Mouse (Mus musculus) ES-E14 (cell line): ENCODE results near the gene Oxct1. TPM values are rescaled to one million over a fixed set of nuclear protein-coding genes. Genes with fewer than 3 reads are reported as not detected.

Experiments
- DNase-seq: peaks from one replicate; pipeline ENCODE4 v3.0.0-alpha.2; 2013; ENCODE audit warnings: low read depth, low spot score
- H3K27ac ChIP-seq: 2 replicates; pipeline ENCODE4 v1.5.1; 2012; ENCODE audit warnings: low read depth, mild to moderate bottlenecking, low read length, moderate library complexity, mixed read lengths; ENCODE audit not compliant: poor library complexity, insufficient read depth, severe bottlenecking
- H3K36me3 ChIP-seq: 2 replicates; pipeline ENCODE4 v1.6.1; 2012; ENCODE audit warnings: mild to moderate bottlenecking, low read length, moderate library complexity, mixed read lengths; ENCODE audit not compliant: control insufficient read depth, poor library complexity, insufficient read depth, severe bottlenecking
- H3K4me1 ChIP-seq, 2 experiments: fragments of 150-350 bp in 1 of 2; sonication (generic) in 1 of 2; 2 replicates each; pipeline ENCODE4 v1.6.1; 2012; ENCODE audit warnings: low read length in 2 of 2, mild to moderate bottlenecking in 1 of 2, mixed read lengths in 1 of 2; ENCODE audit not compliant: control insufficient read depth in 2 of 2, insufficient read depth in 2 of 2, poor library complexity in 1 of 2
- H3K4me3 ChIP-seq, 2 experiments: fragments of 150-350 bp in 1 of 2; sonication (generic) in 1 of 2; 2 replicates each; pipeline ENCODE4 v1.5.1; 2012; ENCODE audit warnings: low read length in 2 of 2, low read depth in 1 of 2, mild to moderate bottlenecking in 1 of 2, mixed read lengths in 1 of 2; ENCODE audit not compliant: insufficient read depth in 1 of 2, poor library complexity in 1 of 2, severe bottlenecking in 1 of 2
- H3K9ac ChIP-seq: 2 replicates; pipeline ENCODE4 v1.6.1; 2012; ENCODE audit warnings: low read depth, mild to moderate bottlenecking, low read length, mixed read lengths; ENCODE audit not compliant: poor library complexity, insufficient read depth, severe bottlenecking
- H3K9me3 ChIP-seq: fragments of 150-350 bp; sonication (generic); 2 replicates; pipeline ENCODE4 v1.6.1; 2012; ENCODE audit warnings: low read depth, mild to moderate bottlenecking, low read length; ENCODE audit not compliant: control insufficient read depth, insufficient read depth
- CHD2 ChIP-seq: IDR thresholded peaks from 2 replicates; pipeline ENCODE4 v1.6.1; 2014; ENCODE audit warnings: mild to moderate bottlenecking, low read depth, low read length, inconsistent platforms
- HCFC1 ChIP-seq: IDR thresholded peaks from 2 replicates; pipeline ENCODE4 v1.6.1; 2012; ENCODE audit warnings: low read length, inconsistent platforms, borderline replicate concordance; ENCODE audit not compliant: insufficient read depth
- MAFK ChIP-seq: IDR thresholded peaks from 2 replicates; pipeline ENCODE4 v1.6.1; 2014; ENCODE audit warnings: mild to moderate bottlenecking, low read depth, low read length, inconsistent platforms; ENCODE audit not compliant: insufficient read depth
- ZC3H11A ChIP-seq: IDR thresholded peaks from 2 replicates; pipeline ENCODE4 v1.6.1; 2012; ENCODE audit warnings: low read depth, mild to moderate bottlenecking, inconsistent platforms, low read length, borderline replicate concordance
- ZNF384 ChIP-seq: IDR thresholded peaks from 2 replicates; pipeline ENCODE4 v1.6.1; 2012; ENCODE audit warnings: low read depth, low read length, inconsistent platforms
- in situ Hi-C, 2 experiments: fragments of 600-800 bp; cut with MboI; formaldehyde crosslinking; loops; one replicate each; pipeline ENCODE4 v1.15.1; 2025; ENCODE audit warnings: low sequenced_read_pairs in 2 of 2, inconsistent platforms in 1 of 2; ENCODE audit not compliant: unreplicated experiment in 2 of 2
- total RNA-seq: library from RNA; depleted of rRNA; stranded (reverse); fragments of 300-350 nt; gene quantifications from 2 replicates; pipeline ENCODE4 v1.2.3, GENCODE M21; 2012

Gene Oxct1
- total RNA-seq, 1 experiment: 53.4 TPM

- in situ Hi-C loops: no loop called here
- Histone ChIP-seq H3K36me3 (no peaks in the 10 kb centered on the region), H3K27ac (no peak overlapping the region), H3K9ac (no peak overlapping the region), H3K9me3 (no peaks in the 10 kb centered on the region), H3K4me3 (no peak overlapping the region), H3K4me1 (peaks cover 0 to under 1% of the 10 kb centered on the region in 2 experiments; a peak in 1 of 4 replicates)
- DNase-seq: no peak
- TF ChIP-seq MAFK: no peak
- TF ChIP-seq HCFC1: no peak
- TF ChIP-seq CHD2: no peak
- no peak for TF ChIP-seq ZC3H11A
- no peak for TF ChIP-seq ZNF384
These were observed 7.2 kb downstream of the Oxct1 start for GRCm38 (mm10) chr15:4033168-4034004.

- no peak overlapping the region; the same call in 1 of the 2 replicates for H3K27ac ChIP-seq
- no peak overlapping the region for H3K9ac ChIP-seq
- H3K9me3 ChIP-seq: no peaks in the 10 kb centered on the region
- H3K36me3 ChIP-seq: peaks cover 2% of the 10 kb centered on the region; the same call in 1 of the 2 replicates
- no peak for TF ChIP-seq ZC3H11A
- no peak for TF ChIP-seq MAFK
- TF ChIP-seq ZNF384: no peak
- TF ChIP-seq CHD2: no peak
- TF ChIP-seq HCFC1: no peak
- in situ Hi-C loops: no loop called here
- no peak for DNase-seq
- no peak overlapping the region for H3K4me3 ChIP-seq
- H3K4me1 ChIP-seq: no peaks in the 10 kb centered on the region
These were observed 16.2 kb downstream of the Oxct1 start for GRCm38 (mm10) chr15:4042423-4042822.

- DNase-seq: no peak
- no peak overlapping the region for H3K27ac ChIP-seq
- H3K36me3 ChIP-seq: peaks cover 2% of the 10 kb centered on the region; the same call in 1 of the 2 replicates
- TF ChIP-seq MAFK: no peak
- in situ Hi-C loops: no loop called here
- no peak overlapping the region for H3K9ac ChIP-seq
- no peaks in the 10 kb centered on the region for H3K9me3 ChIP-seq
- no peak overlapping the region for H3K4me3 ChIP-seq
- H3K4me1 ChIP-seq: no peaks in the 10 kb centered on the region
These were observed 16.9 kb downstream of the Oxct1 start for GRCm38 (mm10) chr15:4043032-4043471.

GRCm38 (mm10) chr15:4056627-4057026, 30.4 kb downstream of the Oxct1 start:
- Histone ChIP-seq H3K36me3 (peaks cover 11% of the 10 kb centered on the region; the same call in 1 of the 2 replicates), H3K9me3 (no peaks in the 10 kb centered on the region), H3K9ac (no peak overlapping the region), H3K4me3 (no peak overlapping the region), H3K4me1 (no peaks in the 10 kb centered on the region), H3K27ac (no peak overlapping the region)
- no peak for TF ChIP-seq HCFC1
- TF ChIP-seq ZNF384: no peak
- no peak for TF ChIP-seq CHD2
- TF ChIP-seq ZC3H11A: no peak
- TF ChIP-seq MAFK: no peak
- in situ Hi-C loops: no loop called here
- DNase-seq: no peak

GRCm38 (mm10) chr15:4063574-4063973, 37.4 kb downstream of the Oxct1 start:
- no peak for DNase-seq
- H3K36me3 ChIP-seq: peaks cover 2% of the 10 kb centered on the region; the same call in 1 of the 2 replicates
- H3K4me1 ChIP-seq: no peaks in the 10 kb centered on the region
- in situ Hi-C loops: no loop called here
- no peak overlapping the region for H3K27ac ChIP-seq
- H3K9ac ChIP-seq: no peak overlapping the region
- no peak overlapping the region for H3K4me3 ChIP-seq
- H3K9me3 ChIP-seq: no peaks in the 10 kb centered on the region
- no peak for TF ChIP-seq MAFK
- no peak for TF ChIP-seq HCFC1
- TF ChIP-seq ZC3H11A: no peak
- TF ChIP-seq ZNF384: no peak
- TF ChIP-seq CHD2: no peak
